Mouse (Mus musculus) forebrain, embryonic 13.5 days (tissue): ENCODE measurements at regions not wholly inside any gene's neighbourhood (a gene's known extent, or its start where the extent isn't known, plus 50 kb on each side); places are given as distances from the start of the nearest gene placed in this dataset.

Source experiments
- ATAC-seq: fragments of 200-750 bp; cut with Nextera tagmentation; 2 replicates; pipeline ENCODE4 v1.8.0; 2017
- H3K27ac ChIP-seq: fragments of 300-500 bp; sonication (generic); 2 replicates; pipeline ENCODE4 v1.5.1; 2015; ENCODE audit warnings: inconsistent platforms, mild to moderate bottlenecking, moderate library complexity
- H3K27me3 ChIP-seq: fragments of 300-500 bp; sonication (generic); 2 replicates; pipeline ENCODE4 v1.6.1; 2015; ENCODE audit warnings: mild to moderate bottlenecking, inconsistent platforms
- H3K36me3 ChIP-seq: fragments of 300-500 bp; sonication (generic); 2 replicates; pipeline ENCODE4 v1.6.1; 2015; ENCODE audit warnings: mild to moderate bottlenecking, inconsistent platforms; ENCODE audit not compliant: poor library complexity, severe bottlenecking
- H3K4me1 ChIP-seq: fragments of 300-500 bp; sonication (generic); 2 replicates; pipeline ENCODE4 v1.6.1; 2015; ENCODE audit warnings: inconsistent platforms
- H3K4me2 ChIP-seq: fragments of 300-500 bp; sonication (generic); 2 replicates; pipeline ENCODE4 v1.6.1; 2015; ENCODE audit warnings: inconsistent platforms, mild to moderate bottlenecking, moderate library complexity
- H3K4me3 ChIP-seq: fragments of 300-500 bp; sonication (generic); 2 replicates; pipeline ENCODE4 v1.5.1; 2015; ENCODE audit warnings: mild to moderate bottlenecking, inconsistent platforms
- H3K9ac ChIP-seq: fragments of 300-500 bp; sonication (generic); 2 replicates; pipeline ENCODE4 v1.6.1; 2015; ENCODE audit warnings: mild to moderate bottlenecking, inconsistent platforms
- H3K9me3 ChIP-seq: fragments of 300-500 bp; sonication (generic); replicated peaks from 2 replicates; pipeline ENCODE4 v1.6.1; 2016; ENCODE audit warnings: inconsistent platforms
- WGBS: fragments of 180-500 bp; shearing (Covaris S2); methylation state at CpG from one replicate; pipeline ENCODE4 v1.1.7; 2015; 5-methylcytosine and 5-hydroxymethylcytosine counted together

DNA sequence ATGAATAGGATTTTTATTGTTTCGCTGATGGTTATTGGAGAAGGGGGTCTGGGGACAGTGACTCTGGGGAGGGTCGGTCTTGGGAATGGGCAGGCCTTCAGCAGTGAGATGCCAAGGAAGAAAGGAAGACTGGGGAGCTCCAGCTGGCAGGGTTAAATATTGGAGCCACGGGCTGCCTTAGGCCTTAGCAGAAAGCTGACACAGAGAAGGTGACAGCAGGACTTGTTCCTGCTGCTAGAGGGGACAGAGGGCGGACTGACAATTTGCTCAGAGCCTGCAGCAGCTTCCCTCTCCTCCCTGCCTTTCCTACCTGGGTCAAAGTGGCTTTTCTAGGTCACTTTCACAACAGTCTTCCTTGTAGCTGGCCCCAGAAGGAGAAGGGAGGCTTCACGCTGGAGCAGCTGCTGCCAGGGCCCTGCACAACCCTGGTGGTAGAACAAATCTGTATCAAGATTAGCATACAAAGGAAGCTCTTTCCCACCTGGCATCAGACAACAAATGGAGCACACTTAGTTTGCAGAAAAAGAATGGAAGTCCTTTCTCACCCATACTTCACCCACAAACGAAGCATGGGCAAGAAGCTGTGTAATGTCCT lies 130.2 kb downstream of the Gadd45g start:
- H3K36me3 ChIP-seq, result no peaks in the 10 kb centered on the region
- no peak overlapping the region for H3K9ac ChIP-seq
- peaks cover 23% of the 10 kb centered on the region for H3K4me1 ChIP-seq
- no peaks in the 10 kb centered on the region for H3K27me3 ChIP-seq
- H3K9me3 ChIP-seq, result no peaks in the 10 kb centered on the region
- WGBS, result 77% methylated on average over 6 of the region's 6 CpGs
- no peak for ATAC-seq
- H3K27ac ChIP-seq, result no peak overlapping the region
- no peak overlapping the region for H3K4me3 ChIP-seq
- no peak overlapping the region for H3K4me2 ChIP-seq

DNA sequence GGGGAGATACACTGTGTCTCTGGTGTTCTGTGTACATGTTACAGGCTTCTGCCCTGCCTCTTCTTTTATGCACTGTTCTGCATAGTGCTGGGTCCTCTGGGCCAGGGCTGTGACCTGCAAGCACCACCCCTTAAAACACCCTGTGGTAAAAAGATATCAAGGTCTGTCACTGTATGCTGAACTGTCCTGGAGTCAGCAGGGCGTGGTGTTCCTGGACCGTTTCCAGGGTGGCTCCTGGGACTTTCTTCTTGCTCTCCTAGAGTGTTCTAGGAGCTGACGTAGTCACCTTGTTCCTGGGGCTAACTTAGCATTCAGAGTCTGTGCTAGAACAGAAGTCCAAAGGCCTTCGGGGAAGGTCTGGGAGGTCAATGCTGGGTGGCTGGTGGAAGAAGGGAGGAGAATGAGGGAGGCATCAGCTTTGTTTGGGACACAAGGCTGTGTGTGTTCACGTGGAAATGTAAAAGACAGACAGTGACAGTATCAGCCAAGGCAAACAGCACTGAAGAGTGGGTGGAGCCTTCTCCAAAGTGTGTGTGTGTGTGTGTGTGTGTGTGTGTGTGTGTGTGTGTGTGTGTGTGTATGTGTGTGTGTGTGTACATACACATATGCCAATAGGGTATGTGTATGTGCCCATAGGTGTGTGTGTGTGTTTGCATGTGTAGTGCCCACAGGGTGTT lies 133.0 kb downstream of the Gadd45g start:
- Histone ChIP-seq H3K4me1 (peaks cover 11% of the 10 kb centered on the region; the same call in 1 of the 2 replicates), H3K4me3 (no peak overlapping the region), H3K27ac (no peak overlapping the region), H3K4me2 (no peak overlapping the region), H3K9ac (no peak overlapping the region), H3K36me3 (no peaks in the 10 kb centered on the region), H3K27me3 (no peaks in the 10 kb centered on the region), H3K9me3 (no peaks in the 10 kb centered on the region)
- no peak for ATAC-seq
- 82% methylated on average over 5 of the region's 5 CpGs for WGBS

DNA sequence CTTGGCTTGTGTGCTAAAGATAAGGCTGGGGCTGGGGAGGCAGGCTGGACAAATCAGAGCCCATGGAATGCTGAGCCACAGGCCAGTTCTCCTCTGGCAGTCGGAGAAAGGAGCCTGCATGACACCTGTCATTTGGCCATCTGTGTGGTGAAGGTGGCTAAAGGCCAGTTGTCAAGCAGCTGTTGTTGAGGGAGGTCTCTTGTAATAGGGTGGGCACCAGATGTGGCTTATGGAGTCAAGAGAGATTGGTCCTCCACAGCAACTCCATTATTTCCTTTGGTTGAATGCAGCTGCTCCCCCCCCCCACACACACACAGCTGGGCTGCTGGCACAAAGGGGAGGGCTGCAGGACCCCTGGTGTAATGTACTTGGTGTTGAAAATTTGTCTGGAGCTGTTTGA lies 133.9 kb downstream of the Gadd45g start:
- Histone ChIP-seq H3K36me3 (no peaks in the 10 kb centered on the region), H3K4me3 (no peak overlapping the region)
- no peak for ATAC-seq

DNA sequence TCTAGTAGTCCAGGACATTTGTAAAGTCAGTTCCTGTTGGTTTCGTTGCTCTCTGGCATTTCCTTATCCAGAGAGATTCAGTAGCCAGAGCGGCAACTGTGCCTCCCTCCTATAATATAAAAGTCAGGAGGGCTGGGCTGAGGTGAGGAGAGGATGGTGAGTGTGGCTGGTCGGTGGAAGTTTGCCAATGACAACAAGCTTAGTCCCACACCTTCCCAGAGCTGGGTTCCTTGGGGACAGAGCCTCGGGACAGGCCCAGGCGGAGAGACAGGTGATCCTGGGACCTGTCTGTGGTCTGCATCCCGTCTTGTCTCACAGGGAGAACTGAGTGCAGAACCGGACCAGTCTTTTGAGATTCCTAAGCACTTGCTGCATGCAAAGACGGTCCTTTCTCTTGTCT lies 136.5 kb downstream of the Gadd45g start:
- H3K9me3 ChIP-seq, result no peaks in the 10 kb centered on the region
- H3K9ac ChIP-seq, result no peak overlapping the region
- H3K4me3 ChIP-seq, result no peak overlapping the region
- H3K27me3 ChIP-seq, result no peaks in the 10 kb centered on the region
- no peak overlapping the region for H3K4me2 ChIP-seq
- no peak for ATAC-seq
- 92% methylated on average over 8 of the region's 8 CpGs for WGBS
- H3K4me1 ChIP-seq, result no peaks in the 10 kb centered on the region
- no peak overlapping the region for H3K27ac ChIP-seq
- no peaks in the 10 kb centered on the region for H3K36me3 ChIP-seq

More for the DNA sequence above, 133.9 kb downstream of the Gadd45g start:
- Histone ChIP-seq H3K27ac (no peak overlapping the region), H3K4me1 (peaks cover 11% of the 10 kb centered on the region; the same call in 1 of the 2 replicates), H3K9ac (no peak overlapping the region), H3K27me3 (no peaks in the 10 kb centered on the region), H3K9me3 (no peaks in the 10 kb centered on the region), H3K4me2 (no peak overlapping the region)
- 50% methylated on average over 1 of the region's 1 CpGs for WGBS

DNA sequence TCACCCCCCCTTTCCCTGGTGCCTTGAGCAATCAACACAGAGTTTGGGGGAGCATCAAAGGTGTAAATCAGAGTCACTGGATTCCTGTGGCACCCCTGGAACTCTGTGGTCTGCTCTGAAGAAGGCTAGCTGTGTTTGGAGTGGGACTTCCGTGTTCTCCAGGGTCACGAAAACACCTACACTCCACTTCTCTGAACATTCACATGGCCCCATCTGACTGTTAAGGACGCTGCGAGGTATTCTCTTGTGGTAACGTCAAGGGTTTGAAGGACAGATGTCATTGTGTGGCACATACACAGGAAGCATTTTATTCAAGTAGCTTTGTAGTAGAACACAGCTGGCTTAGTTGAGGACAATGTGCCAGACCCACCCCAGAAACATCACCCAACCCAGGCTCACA lies 137.1 kb downstream of the Gadd45g start:
- H3K36me3 ChIP-seq, result no peaks in the 10 kb centered on the region
- H3K4me1 ChIP-seq, result no peaks in the 10 kb centered on the region
- H3K4me2 ChIP-seq, result no peak overlapping the region
- no peak overlapping the region for H3K4me3 ChIP-seq
- H3K27me3 ChIP-seq, result no peaks in the 10 kb centered on the region
- WGBS, result 87% methylated on average over 5 of the region's 5 CpGs
- no peak for ATAC-seq
- no peaks in the 10 kb centered on the region for H3K9me3 ChIP-seq
- no peak overlapping the region for H3K9ac ChIP-seq
- no peak overlapping the region for H3K27ac ChIP-seq

DNA sequence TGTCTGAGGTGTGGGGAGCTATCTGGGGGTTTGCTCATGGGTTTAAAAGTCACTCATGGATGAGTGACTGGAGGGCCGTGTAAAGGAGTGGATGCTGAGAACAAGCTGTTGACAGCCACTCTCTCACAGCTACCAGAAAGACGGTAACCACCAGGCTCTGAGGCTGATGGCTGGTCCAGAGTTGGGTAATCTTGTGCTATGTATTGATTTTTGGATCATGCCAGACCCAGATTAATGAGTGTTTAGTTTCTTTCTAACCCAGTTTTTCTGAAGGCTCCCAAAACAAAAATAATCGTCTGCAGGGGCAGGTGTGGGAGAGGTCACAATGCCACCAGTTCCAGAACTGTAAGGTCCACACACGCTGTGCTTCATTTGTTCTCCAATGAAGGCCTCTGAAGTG lies 144.9 kb downstream of the Gadd45g start:
- 89% methylated on average over 4 of the region's 4 CpGs for WGBS

DNA sequence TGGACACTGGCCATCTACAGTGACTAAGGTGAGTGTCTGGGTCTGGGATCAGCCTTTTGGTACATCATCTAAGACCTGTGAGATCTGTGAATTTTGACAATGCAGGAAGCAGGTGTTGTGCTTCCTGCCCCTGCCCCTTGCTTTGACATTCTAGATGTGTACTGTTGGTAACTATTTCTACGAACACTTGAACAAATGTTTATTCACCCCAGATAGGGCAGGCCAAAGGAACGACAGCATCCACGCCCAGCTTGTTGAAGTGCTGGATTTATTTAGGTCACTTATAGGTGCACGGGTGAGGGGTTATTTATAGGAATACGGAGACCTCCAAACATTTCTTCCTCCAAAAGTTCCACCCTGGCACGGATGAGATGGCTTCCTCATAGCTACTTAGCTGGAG lies 146.4 kb downstream of the Gadd45g start:
- Histone ChIP-seq H3K4me3 (no peak overlapping the region), H3K9me3 (no peaks in the 10 kb centered on the region), H3K27me3 (no peaks in the 10 kb centered on the region), H3K4me1 (no peaks in the 10 kb centered on the region), H3K27ac (no peak overlapping the region), H3K36me3 (no peaks in the 10 kb centered on the region), H3K9ac (no peak overlapping the region), H3K4me2 (no peak overlapping the region)
- 89% methylated on average over 6 of the region's 6 CpGs for WGBS
- no peak for ATAC-seq

More for the DNA sequence above, 144.9 kb downstream of the Gadd45g start:
- H3K4me3 ChIP-seq, result no peak overlapping the region
- H3K27me3 ChIP-seq, result no peaks in the 10 kb centered on the region
- H3K4me2 ChIP-seq, result no peak overlapping the region
- ATAC-seq, result no peak
- H3K27ac ChIP-seq, result no peak overlapping the region
- H3K9me3 ChIP-seq, result no peaks in the 10 kb centered on the region
- H3K9ac ChIP-seq, result no peak overlapping the region
- no peaks in the 10 kb centered on the region for H3K4me1 ChIP-seq
- H3K36me3 ChIP-seq, result no peaks in the 10 kb centered on the region

DNA sequence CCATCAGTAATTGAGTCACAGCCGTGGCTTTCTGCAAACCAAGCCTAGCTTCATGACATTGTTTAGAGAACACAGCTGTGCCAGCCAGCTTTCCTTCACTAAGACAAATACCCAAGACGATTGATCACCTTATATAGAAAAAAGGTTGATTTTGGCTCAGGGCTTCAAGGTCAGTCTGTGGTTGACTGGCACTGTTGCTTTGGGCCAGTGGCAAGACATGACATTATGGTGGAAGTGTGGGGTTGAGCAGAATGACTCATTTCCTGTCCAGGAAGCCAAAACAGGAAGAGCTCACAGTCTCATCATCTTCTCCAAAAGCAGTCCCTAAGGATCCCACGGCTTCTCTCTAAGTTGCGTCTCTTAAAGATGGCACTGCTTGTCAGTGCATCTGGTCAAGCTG lies 149.7 kb downstream of the Gadd45g start:
- no peak overlapping the region for H3K27ac ChIP-seq
- no peak for ATAC-seq
- WGBS, result 76% methylated on average over 4 of the region's 4 CpGs
- no peaks in the 10 kb centered on the region for H3K9me3 ChIP-seq
- no peak overlapping the region for H3K4me2 ChIP-seq
- H3K27me3 ChIP-seq, result no peaks in the 10 kb centered on the region
- H3K4me1 ChIP-seq, result no peaks in the 10 kb centered on the region
- H3K9ac ChIP-seq, result no peak overlapping the region
- H3K36me3 ChIP-seq, result no peaks in the 10 kb centered on the region
- H3K4me3 ChIP-seq, result no peak overlapping the region

DNA sequence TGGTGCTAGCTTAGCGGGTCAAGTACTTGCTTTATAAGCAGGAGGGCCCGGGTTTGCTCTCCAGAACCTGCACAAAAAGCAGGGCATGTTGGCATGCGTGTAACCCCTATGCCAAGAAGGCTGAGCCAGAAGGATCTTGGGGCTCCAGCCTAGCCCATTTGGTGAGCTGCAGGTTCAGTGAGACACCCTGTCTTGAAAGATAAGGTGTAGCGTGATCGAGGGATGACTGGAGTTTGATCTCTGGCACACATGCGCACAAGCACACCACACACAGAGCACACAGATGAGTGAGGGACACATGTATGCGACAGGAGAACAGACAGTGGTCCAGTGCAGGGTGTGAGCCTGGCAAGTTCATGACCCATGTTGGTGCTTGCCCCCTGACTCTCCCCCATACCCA lies 152.1 kb downstream of the Gadd45g start:
- no peaks in the 10 kb centered on the region for H3K27me3 ChIP-seq
- no peaks in the 10 kb centered on the region for H3K36me3 ChIP-seq
- H3K4me2 ChIP-seq, result no peak overlapping the region
- H3K4me1 ChIP-seq, result peaks cover 3% of the 10 kb centered on the region; the same call in 1 of the 2 replicates
- no peak overlapping the region for H3K4me3 ChIP-seq
- WGBS, result 92% methylated on average over 7 of the region's 7 CpGs
- H3K27ac ChIP-seq, result no peak overlapping the region
- ATAC-seq, result no peak
- H3K9ac ChIP-seq, result no peak overlapping the region
- H3K9me3 ChIP-seq, result no peaks in the 10 kb centered on the region

DNA sequence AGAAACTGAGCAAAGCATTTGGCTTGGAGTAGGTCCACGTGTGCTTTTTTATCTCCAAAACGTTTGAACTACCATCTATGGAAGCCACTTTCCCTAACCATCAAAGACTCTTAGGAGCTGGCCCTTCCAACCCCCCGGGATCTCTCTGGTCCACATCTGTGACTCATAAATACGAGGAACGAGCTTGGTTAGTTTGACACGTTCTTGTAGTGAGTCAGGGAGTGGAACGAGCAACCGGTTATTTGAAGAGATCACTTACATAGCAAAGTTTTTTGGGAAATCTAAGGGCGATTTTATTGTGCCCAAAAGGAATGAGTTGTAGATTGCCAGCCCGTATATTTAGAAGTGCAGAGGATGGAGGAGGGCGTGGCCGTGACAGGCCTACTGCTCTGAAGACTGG lies 155.3 kb downstream of the Gadd45g start:
- Histone ChIP-seq H3K4me1 (peaks cover 3% of the 10 kb centered on the region; the same call in 1 of the 2 replicates), H3K36me3 (no peaks in the 10 kb centered on the region), H3K9ac (no peak overlapping the region), H3K9me3 (no peaks in the 10 kb centered on the region), H3K27me3 (no peaks in the 10 kb centered on the region), H3K27ac (no peak overlapping the region), H3K4me2 (no peak overlapping the region), H3K4me3 (no peak overlapping the region)
- ATAC-seq, result no peak
- WGBS, result 88% methylated on average over 12 of the region's 12 CpGs

DNA sequence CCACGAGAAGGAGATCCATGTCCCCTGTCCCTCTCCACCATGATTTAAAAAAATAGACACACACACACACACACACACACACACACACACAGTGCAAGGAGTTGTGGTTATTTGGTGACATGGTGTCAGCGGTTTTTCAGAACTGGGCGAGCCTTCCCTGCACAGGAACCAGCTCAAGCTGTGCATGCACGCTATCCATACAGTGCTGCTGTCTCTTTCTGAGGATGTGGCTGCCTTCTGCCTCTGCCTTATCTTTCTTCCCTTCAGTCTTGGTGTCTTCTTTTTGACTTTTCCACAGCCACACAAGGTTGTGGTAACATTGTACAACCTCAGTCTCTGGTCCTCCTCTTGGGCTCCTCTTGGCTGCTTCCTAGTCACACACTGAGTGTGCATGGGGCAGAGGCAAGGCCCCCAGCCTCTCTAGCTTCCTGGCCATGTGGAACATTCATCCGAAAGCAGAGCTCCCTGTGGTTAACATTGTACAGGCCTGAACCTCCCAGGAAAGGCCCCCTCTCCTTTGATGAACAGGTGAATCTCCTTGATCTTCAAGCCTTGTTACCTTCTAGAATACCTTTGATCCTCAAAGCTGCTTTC lies 157.6 kb downstream of the Gadd45g start:
- no peaks in the 10 kb centered on the region for H3K36me3 ChIP-seq
- no peak overlapping the region for H3K9ac ChIP-seq
- no peak overlapping the region for H3K4me2 ChIP-seq
- 81% methylated on average over 5 of the region's 5 CpGs for WGBS
- no peaks in the 10 kb centered on the region for H3K9me3 ChIP-seq
- H3K27me3 ChIP-seq, result no peaks in the 10 kb centered on the region
- H3K4me1 ChIP-seq, result peaks cover 3% of the 10 kb centered on the region; the same call in 1 of the 2 replicates
- H3K27ac ChIP-seq, result no peak overlapping the region
- no peak overlapping the region for H3K4me3 ChIP-seq
- no peak for ATAC-seq

DNA sequence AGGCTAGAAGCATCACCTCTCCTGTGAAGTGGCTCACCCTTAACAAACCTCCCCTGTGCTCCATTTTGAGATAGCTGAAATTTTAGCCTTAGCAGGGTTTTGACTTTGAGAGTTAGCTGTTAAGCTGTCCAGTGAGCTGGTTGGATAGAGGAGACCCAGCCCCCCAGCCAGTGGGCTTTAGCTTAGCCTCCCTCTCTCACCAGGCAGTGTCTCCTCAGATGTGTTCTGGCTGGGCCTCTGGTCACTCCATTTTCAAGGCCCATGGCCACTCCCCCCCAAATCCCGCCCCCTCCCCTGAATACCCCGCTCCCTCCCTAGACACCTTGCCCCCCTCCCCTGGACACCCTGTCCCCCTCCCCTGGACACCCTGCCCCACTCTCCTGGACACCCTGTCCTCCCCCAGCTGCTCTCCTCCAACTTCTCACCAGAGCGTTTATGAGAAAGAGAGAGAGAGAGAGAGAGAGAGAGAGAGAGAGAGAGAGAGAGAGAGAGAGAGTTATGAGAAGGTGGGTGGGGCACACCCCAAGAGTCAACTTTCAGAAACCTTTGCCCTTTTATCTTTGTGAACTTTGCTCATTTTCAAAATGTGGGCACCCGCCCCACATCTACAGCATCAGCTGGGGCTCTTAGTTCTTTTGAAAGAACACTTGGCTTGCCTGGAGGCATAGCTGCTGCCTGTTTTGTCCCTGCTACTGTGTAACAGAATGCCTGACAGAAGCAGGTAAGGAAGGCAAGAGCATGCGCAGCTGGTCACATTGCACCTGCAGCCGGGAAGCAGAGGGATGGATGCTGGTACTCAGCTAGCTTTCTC lies 161.3 kb downstream of the Gadd45g start:
- no peak for ATAC-seq
- Histone ChIP-seq H3K27me3 (no peaks in the 10 kb centered on the region), H3K4me1 (peaks cover 3% of the 10 kb centered on the region; the same call in 1 of the 2 replicates), H3K4me2 (no peak overlapping the region), H3K4me3 (no peak overlapping the region), H3K36me3 (no peaks in the 10 kb centered on the region), H3K9me3 (no peaks in the 10 kb centered on the region), H3K27ac (no peak overlapping the region), H3K9ac (no peak overlapping the region)
- WGBS, result 70% methylated on average over 5 of the region's 6 CpGs
